Mouse (Mus musculus) myocyte (in vitro differentiated cells): ENCODE measurements around the gene Stam2.

Source experiments
- MYOG ChIP-seq, 3 experiments: IDR thresholded peaks; one replicate each; pipeline ENCODE4 v1.6.1; 2011; ENCODE audit warnings: control low read depth in 2 of 3, low read depth in 2 of 3, mild to moderate bottlenecking in 2 of 3; ENCODE audit not compliant: insufficient read length in 2 of 3, control insufficient read depth in 1 of 3, insufficient read depth in 1 of 3
- POLR2A ChIP-seq: IDR thresholded peaks from one replicate; pipeline ENCODE4 v1.6.1; 2011; ENCODE audit warnings: low read depth, mild to moderate bottlenecking, control low read depth, moderate library complexity; ENCODE audit not compliant: insufficient read length
- POLR2AphosphoS2 ChIP-seq: IDR thresholded peaks from one replicate; pipeline ENCODE4 v1.6.1; 2011; ENCODE audit warnings: low read depth, control low read depth; ENCODE audit not compliant: insufficient read length
- REST ChIP-seq: IDR thresholded peaks from one replicate; pipeline ENCODE4 v1.6.1; 2011; ENCODE audit warnings: mild to moderate bottlenecking, control low read depth, moderate library complexity; ENCODE audit not compliant: insufficient read depth, insufficient read length
- SRF ChIP-seq: IDR thresholded peaks from one replicate; pipeline ENCODE4 v1.6.1; 2011; ENCODE audit warnings: low read depth; ENCODE audit not compliant: control insufficient read depth, insufficient read length
- TCF12 ChIP-seq: IDR thresholded peaks from one replicate; pipeline ENCODE4 v1.6.1; 2011; ENCODE audit warnings: mild to moderate bottlenecking, control low read depth; ENCODE audit not compliant: poor library complexity, insufficient read depth, severe bottlenecking
- USF1 ChIP-seq: IDR thresholded peaks from one replicate; pipeline ENCODE4 v1.6.1; 2011; ENCODE audit warnings: low read depth, mild to moderate bottlenecking, control low read depth, moderate library complexity

GRCm38 (mm10) chr2:52756691-52757090 lies 14.6 kb upstream of the Stam2 start:
- TF ChIP-seq POLR2A, result no peak
- no peak for TF ChIP-seq REST
- no peak for TF ChIP-seq USF1
- no peak for TF ChIP-seq TCF12
- no peak for TF ChIP-seq POLR2AphosphoS2
- no peak for TF ChIP-seq SRF
- TF ChIP-seq MYOG (IDR thresholded peaks at IDR 0.05; ENCODE audit: control insufficient read depth in 1 of 3, insufficient read depth in 1 of 3, insufficient read length in 2 of 3, low read depth in 2 of 3), result no peak
